Mouse (Mus musculus): ENCODE results near the gene H2-Ab1. TPM values are rescaled to one million over a fixed set of nuclear protein-coding genes. Genes with fewer than 3 reads are reported as not detected.
A peak's percentile ranks its signal among the peaks of the same experiment; 100 is the strongest.

Gene H2-Ab1
- polyA plus RNA-seq, 1 experiment: 90.6 TPM

GRCm38 (mm10) chr17:34256501-34256900 lies 988 bp upstream of the H2-Ab1 start:
- H3K4me3 ChIP-seq (ENCODE audit: insufficient read depth, low read depth, low read length): no peak overlapping the region
- H3K4me1 ChIP-seq (ENCODE audit: control insufficient read depth, insufficient read depth, insufficient read length, low read length): no peaks in the 10 kb centered on the region
- no peak overlapping the region for H3K27ac ChIP-seq (replicated peaks; ENCODE audit: low read depth, low read length)

- Histone ChIP-seq H3K4me1 (ENCODE audit: control insufficient read depth, insufficient read depth, insufficient read length, low read length) (no peaks in the 10 kb centered on the region), H3K4me3 (ENCODE audit: insufficient read depth, low read depth, low read length) (no peak overlapping the region), H3K27ac (replicated peaks; ENCODE audit: low read depth, low read length) (no peak overlapping the region)
These were observed 3.1 kb downstream of the H2-Ab1 start for GRCm38 (mm10) chr17:34260551-34260950.

GRCm38 (mm10) chr17:34261502-34261901 lies 4.0 kb downstream of the H2-Ab1 start:
- no peaks in the 10 kb centered on the region for H3K4me1 ChIP-seq (ENCODE audit: control insufficient read depth, insufficient read depth, insufficient read length, low read length)
- no peak overlapping the region for H3K4me3 ChIP-seq (ENCODE audit: insufficient read depth, low read depth, low read length)
- peak overlapping the region; percentile 71 for H3K27ac ChIP-seq (replicated peaks; ENCODE audit: low read depth, low read length)

GRCm38 (mm10) chr17:34263068-34263467 lies 5.6 kb downstream of the H2-Ab1 start:
- 0 out of 2 replicates have a peak overlapping the region, but pooled peaks have one; percentile 11 for H3K27ac ChIP-seq (replicated peaks; ENCODE audit: low read depth, low read length)
- H3K4me3 ChIP-seq (ENCODE audit: insufficient read depth, low read depth, low read length): peak overlapping the region; percentile 60
- H3K4me1 ChIP-seq (ENCODE audit: control insufficient read depth, insufficient read depth, insufficient read length, low read length): no peaks in the 10 kb centered on the region

- H3K4me3 ChIP-seq (ENCODE audit: insufficient read depth, low read depth, low read length): peak overlapping the region; percentile 60
These were observed 6.4 kb downstream of the H2-Ab1 start for GRCm38 (mm10) chr17:34263811-34264371.

GRCm38 (mm10) chr17:34264452-34265351 lies 7.2 kb downstream of the H2-Ab1 start:
- H3K4me3 ChIP-seq (ENCODE audit: insufficient read depth, low read depth, low read length): peak overlapping the region; percentile 60
- H3K4me1 ChIP-seq (ENCODE audit: control insufficient read depth, insufficient read depth, insufficient read length, low read length): no peaks in the 10 kb centered on the region
- H3K27ac ChIP-seq (replicated peaks; ENCODE audit: low read depth, low read length): no peak overlapping the region; the same call in 1 of the 2 replicates

More at GRCm38 (mm10) chr17:34263811-34264371, 6.4 kb downstream of the H2-Ab1 start:
- H3K4me1 ChIP-seq (ENCODE audit: control insufficient read depth, insufficient read depth, insufficient read length, low read length): no peaks in the 10 kb centered on the region
- no peak overlapping the region; the same call in 1 of the 2 replicates for H3K27ac ChIP-seq (replicated peaks; ENCODE audit: low read depth, low read length)

GRCm38 (mm10) chr17:34268262-34268661 lies 10.8 kb downstream of the H2-Ab1 start:
- Histone ChIP-seq H3K4me3 (ENCODE audit: insufficient read depth, low read depth, low read length) (no peak overlapping the region), H3K27ac (replicated peaks; ENCODE audit: low read depth, low read length) (no peak overlapping the region), H3K4me1 (ENCODE audit: control insufficient read depth, insufficient read depth, insufficient read length, low read length) (no peaks in the 10 kb centered on the region)

- Histone ChIP-seq H3K4me1 (ENCODE audit: control insufficient read depth, insufficient read depth, insufficient read length, low read length) (no peaks in the 10 kb centered on the region), H3K27ac (replicated peaks; ENCODE audit: low read depth, low read length) (no peak overlapping the region), H3K4me3 (ENCODE audit: insufficient read depth, low read depth, low read length) (no peak overlapping the region)
These were observed 11.3 kb downstream of the H2-Ab1 start for GRCm38 (mm10) chr17:34268748-34269147.

- Histone ChIP-seq H3K4me1 (ENCODE audit: control insufficient read depth, insufficient read depth, insufficient read length, low read length) (no peaks in the 10 kb centered on the region), H3K4me3 (ENCODE audit: insufficient read depth, low read depth, low read length) (no peak overlapping the region), H3K27ac (replicated peaks; ENCODE audit: low read depth, low read length) (no peak overlapping the region)
These were observed 12.3 kb downstream of the H2-Ab1 start for GRCm38 (mm10) chr17:34269817-34270216.

- H3K4me3 ChIP-seq (ENCODE audit: insufficient read depth, low read depth, low read length): no peak overlapping the region
- no peak overlapping the region for H3K27ac ChIP-seq (replicated peaks; ENCODE audit: low read depth, low read length)
- H3K4me1 ChIP-seq (ENCODE audit: control insufficient read depth, insufficient read depth, insufficient read length, low read length): no peaks in the 10 kb centered on the region
These were observed 12.7 kb downstream of the H2-Ab1 start for GRCm38 (mm10) chr17:34270230-34270629.

GRCm38 (mm10) chr17:34270940-34271339 lies 13.5 kb downstream of the H2-Ab1 start:
- Histone ChIP-seq H3K27ac (replicated peaks; ENCODE audit: low read depth, low read length) (no peak overlapping the region), H3K4me3 (ENCODE audit: insufficient read depth, low read depth, low read length) (no peak overlapping the region), H3K4me1 (ENCODE audit: control insufficient read depth, insufficient read depth, insufficient read length, low read length) (no peaks in the 10 kb centered on the region)

- H3K4me1 ChIP-seq (ENCODE audit: control insufficient read depth, insufficient read depth, insufficient read length, low read length): no peaks in the 10 kb centered on the region
- no peak overlapping the region for H3K4me3 ChIP-seq (ENCODE audit: insufficient read depth, low read depth, low read length)
- H3K27ac ChIP-seq (replicated peaks; ENCODE audit: low read depth, low read length): no peak overlapping the region
These were observed 14.6 kb downstream of the H2-Ab1 start for GRCm38 (mm10) chr17:34272102-34272501.

GRCm38 (mm10) chr17:34280499-34281038 lies 23.1 kb downstream of the H2-Ab1 start:
- Histone ChIP-seq H3K4me3 (ENCODE audit: insufficient read depth, low read depth, low read length) (no peak overlapping the region), H3K27ac (replicated peaks; ENCODE audit: low read depth, low read length) (no peak overlapping the region), H3K4me1 (ENCODE audit: control insufficient read depth, insufficient read depth, insufficient read length, low read length) (no peaks in the 10 kb centered on the region)

- H3K4me3 ChIP-seq (ENCODE audit: insufficient read depth, low read depth, low read length): no peak overlapping the region
- H3K4me1 ChIP-seq (ENCODE audit: control insufficient read depth, insufficient read depth, insufficient read length, low read length): no peaks in the 10 kb centered on the region
- no peak overlapping the region for H3K27ac ChIP-seq (replicated peaks; ENCODE audit: low read depth, low read length)
These were observed 24.3 kb downstream of the H2-Ab1 start for GRCm38 (mm10) chr17:34281836-34282235.

- Histone ChIP-seq H3K4me3 (ENCODE audit: insufficient read depth, low read depth, low read length) (peak overlapping the region; percentile 31; the same call in 1 of the 2 replicates), H3K4me1 (ENCODE audit: control insufficient read depth, insufficient read depth, insufficient read length, low read length) (no peaks in the 10 kb centered on the region), H3K27ac (replicated peaks; ENCODE audit: low read depth, low read length) (no peak overlapping the region)
These were observed 27.9 kb downstream of the H2-Ab1 start for GRCm38 (mm10) chr17:34285371-34285770.

Measured in brown adipose tissue, adult 24 weeks (tissue).